Mouse (Mus musculus) megakaryocyte progenitor cell, adult 5-6 weeks (primary cell): ENCODE results near the gene Fdx1. TPM values are rescaled to one million over a fixed set of nuclear protein-coding genes. Genes with fewer than 3 reads are reported as not detected.

ENCODE experiments used
- ATAC-seq: replicated peaks from 2 replicates; pipeline ENCODE4 v1.8.0; 2016; ENCODE audit warnings: mild to moderate bottlenecking, moderate TSS enrichment, inconsistent platforms; ENCODE audit not compliant: poor library complexity
- total RNA-seq, 2 experiments: library from RNA; stranded (forward) in 1 of 2; stranded (reverse) in 1 of 2; fragments of 157-497, 149-512 nt in 1 of 2; fragments of 200-1000 nt in 1 of 2; gene quantifications; 2 replicates each; pipeline versions ENCODE4 v1.2.3 to v1.2.4; 2015 to 2017

The Fdx1 gene
- total RNA-seq, 2 experiments from 2014 or later, result 4.7 to 30.4 TPM

DNA sequence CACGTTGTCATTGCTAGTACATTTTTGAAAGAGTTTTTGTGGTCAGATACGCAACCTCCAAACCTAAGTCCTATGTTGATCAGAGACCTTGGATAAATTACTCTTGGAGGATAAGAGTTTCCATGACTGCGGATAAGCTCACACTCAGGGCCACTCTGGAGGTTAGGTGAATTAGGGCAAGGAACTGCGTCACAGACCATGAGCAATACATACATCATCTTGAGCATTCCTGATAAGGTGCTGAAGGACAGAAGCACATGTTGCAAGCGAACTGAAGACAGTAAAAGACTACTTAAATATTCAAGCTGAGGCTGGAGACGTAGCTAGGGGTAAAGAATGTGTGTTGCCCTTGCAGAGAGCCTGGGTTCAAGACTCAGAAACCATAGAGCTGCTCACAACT is 754 bp upstream of the Fdx1 start:
- no peak for ATAC-seq

DNA sequence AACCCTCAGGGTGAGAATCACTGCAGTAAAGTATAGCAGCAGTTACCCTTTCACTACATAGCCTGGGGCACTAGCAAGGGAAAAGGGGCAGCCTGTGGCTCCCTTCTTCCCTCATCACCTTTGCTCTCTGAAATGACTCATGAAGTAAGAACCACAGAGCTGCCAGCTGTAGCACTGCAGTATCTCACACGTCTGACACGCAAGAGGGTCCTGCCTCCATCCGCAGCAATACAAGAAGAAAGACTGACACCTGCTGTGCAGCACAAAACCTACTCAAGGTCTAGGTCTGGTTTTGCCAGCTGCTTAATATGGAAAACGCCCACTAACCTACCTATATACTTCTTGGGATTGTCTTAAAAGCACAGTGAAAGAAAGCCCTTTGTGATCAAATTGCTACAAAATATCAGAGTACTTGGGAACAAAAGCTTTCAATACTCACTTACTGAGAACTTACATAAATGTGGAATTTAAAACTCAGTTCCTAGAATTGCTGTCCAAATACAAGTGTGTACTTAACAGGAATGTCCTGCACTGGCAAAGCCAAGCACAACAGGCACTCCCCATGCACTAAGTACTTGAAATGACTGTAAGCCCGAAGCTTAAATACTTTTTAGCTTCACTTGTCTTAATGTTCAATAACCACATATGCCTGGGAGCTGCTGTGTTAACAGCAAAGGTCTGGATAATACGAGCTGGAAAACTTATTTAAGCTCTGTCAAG is 2.0 kb downstream of the Fdx1 start:
- no peak for ATAC-seq

DNA sequence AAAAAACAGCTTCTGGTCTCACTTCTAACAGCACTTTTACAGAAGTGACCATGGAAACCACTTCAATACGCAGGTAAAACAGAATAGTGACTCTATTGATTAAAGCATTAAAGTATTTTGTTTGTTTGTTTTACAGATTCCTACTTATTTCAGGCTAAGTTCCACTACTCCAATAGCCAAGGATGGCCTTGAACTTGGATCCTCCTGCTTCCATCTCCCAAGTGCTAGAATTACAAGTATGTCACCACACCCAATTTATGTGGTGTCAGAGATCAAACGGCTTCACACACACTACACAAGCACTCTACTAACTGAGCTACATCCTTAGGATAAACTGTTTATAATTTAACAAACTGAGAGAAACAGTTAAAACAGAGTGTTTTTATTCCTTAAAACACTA is 3.0 kb downstream of the Fdx1 start:
- ATAC-seq, result no peak

DNA sequence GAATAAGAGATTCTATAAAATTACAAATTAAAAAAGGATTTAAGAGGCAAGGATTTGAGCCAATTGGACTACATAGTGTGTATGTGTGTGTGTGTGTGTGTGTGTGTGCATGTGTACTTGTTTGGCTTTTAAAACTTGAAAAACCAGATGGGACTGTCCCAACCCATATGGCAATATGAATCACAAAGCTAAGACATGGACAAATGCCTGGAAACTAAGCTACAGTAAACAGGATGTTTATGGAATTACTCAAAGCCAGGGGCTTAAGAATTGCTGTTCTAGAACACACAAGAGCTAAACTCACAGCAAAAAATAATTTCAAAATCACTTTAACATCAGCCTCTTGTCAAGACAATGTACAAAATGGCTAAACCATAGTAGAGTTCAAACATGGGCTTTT is 4.4 kb downstream of the Fdx1 start:
- no peak for ATAC-seq

DNA sequence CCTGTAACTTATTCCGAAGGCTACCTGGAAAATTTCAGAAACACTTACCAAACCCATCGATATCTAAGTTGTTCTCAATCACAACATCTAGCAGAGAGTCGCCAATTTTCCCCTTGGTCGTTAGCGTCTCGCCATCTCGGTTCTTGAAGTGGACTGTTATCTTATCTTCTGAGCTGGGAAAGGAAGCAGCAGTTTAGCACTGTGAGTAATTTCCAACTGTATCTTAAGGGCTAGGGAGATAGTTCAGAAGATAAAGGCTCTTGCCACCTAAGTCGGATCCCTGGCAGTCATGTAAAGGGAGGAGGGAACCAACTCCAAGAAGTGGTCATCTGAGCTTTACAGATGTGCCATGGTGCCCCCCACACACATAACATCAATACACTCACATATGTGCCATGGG is 6.3 kb downstream of the Fdx1 start:
- no peak for ATAC-seq

DNA sequence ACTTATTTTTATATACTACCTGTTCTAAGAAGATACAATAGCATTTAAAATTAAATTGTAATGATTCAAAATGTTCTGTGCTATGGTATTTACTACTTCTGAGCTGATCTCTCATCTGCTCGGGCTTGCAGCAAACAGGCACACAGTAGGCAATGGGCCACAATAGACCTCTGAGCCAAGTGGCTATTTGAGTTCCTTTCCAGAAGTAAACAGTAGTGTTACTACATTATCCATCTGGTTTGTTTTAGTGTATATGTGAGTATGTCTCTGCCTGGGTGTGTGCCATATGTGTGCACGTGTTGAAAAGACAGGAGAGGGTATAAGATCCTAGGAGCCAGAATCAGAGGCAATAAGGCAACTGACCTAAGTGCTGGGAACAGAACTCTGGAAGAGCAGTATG is 6.9 kb downstream of the Fdx1 start:
- ATAC-seq, result no peak

DNA sequence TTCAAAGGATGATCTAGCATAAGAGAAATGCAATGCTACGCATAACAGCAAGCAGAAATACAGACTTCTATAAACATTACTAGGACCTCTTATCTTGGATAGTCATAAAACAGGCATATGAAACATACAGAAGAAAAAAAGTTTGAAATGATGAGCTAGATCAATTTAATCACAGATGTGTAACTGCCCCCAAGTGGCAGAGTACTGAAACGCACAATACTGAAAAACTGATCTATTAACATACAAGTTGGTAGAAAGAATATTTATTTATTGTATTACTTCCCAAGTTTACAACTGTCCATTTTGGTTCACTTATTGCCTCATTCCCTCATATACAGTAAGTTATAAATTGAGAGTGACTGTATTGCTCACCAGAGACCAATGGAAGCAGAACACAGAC is 12.0 kb downstream of the Fdx1 start:
- no peak; the same call in 1 of the 2 replicates for ATAC-seq

DNA sequence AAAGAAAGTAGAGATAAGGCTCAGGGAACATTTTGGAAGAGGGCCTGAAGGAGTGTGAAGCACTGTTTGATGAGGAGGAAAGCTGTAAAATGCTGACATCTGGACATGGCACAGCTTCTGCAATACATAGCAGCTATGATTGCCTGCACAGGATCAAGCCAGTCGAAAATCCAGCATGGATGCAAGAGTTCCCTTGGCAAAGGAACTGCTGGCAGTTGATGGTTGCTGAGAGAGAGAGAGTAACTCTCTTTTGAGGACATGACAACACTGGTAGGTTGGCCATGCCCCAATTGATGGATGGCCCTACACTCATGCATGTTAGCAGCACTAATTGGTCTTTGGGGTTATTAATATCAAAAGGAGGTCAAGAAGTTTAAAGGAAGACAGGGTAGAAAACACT is 12.7 kb downstream of the Fdx1 start:
- no peak for ATAC-seq

DNA sequence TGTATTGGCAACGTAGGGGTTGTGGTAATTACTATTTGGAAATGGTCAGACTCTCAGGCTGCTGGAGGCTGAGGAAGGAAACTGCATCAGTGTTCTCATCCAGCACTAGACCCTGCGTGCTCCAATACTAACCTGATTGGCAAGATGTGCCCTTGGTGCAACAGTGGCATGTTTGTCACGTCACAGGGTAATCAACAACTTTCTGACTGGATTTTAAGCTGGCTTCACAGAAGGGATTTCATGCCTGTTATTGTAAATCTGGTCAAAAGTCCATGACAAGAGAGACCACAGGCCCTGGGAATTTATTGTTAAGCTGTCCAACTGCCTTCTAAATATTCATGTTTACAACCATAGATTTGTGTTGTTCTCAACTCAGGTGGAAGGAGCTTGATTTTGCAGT is 13.1 kb downstream of the Fdx1 start:
- no peak for ATAC-seq

DNA sequence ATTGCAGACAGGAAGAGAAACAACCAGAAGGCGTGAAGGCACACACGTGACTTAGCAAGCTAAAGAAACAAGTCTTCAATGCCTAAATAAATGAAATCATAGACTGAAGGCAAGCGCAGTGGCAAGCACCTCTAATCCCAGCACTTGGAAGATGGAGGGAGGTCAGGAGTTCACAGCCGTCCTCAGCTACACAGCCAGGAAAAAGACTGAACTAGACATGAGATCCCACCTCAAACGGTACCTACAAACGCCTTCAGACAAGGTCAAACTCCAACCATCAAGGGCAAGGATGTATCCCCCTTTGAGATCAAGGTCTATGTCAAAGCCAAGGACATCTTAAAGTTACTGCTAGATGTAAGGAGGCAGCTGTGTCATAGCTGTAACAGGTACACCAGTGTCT is 19.4 kb downstream of the Fdx1 start:
- ATAC-seq, result no peak

DNA sequence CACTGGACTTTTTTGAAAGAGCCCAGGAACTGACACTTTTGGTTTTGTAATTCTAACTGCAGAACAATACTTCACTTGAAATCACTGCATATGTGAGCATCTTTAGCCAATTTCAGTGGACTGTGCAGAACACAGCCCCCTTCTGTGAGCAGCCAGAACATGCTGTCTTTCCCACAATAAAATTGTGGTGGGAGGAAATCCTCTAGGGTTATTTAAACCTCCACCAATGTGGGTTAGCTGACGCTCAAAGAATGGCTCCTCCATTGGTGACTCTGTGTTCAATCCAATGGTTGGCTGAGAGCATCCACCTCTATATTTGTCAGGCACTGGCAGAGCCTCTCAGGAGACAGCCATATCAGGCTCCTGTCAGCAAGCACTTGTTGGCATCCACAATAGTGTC is 28.7 kb downstream of the Fdx1 start:
- ATAC-seq, result no peak

DNA sequence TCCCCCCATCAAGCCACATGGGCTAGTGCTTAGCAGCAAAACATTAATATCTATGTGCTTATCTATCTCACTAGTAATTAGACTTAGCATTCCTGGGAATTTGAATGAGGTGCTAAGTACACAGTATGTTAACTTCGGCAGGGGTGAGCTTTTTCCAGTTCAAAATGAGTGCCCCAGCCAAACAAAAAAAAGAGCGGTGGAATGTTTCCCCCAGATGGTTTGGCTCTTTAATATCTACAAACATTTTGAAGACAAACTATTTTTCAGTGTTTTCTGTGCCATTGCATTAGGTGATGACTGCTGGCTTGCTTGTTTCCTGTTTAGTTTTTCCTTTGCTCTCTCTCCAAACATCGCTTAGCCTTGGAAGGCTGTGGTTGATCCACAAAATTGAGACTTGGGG is 31.4 kb downstream of the Fdx1 start:
- no peak for ATAC-seq

DNA sequence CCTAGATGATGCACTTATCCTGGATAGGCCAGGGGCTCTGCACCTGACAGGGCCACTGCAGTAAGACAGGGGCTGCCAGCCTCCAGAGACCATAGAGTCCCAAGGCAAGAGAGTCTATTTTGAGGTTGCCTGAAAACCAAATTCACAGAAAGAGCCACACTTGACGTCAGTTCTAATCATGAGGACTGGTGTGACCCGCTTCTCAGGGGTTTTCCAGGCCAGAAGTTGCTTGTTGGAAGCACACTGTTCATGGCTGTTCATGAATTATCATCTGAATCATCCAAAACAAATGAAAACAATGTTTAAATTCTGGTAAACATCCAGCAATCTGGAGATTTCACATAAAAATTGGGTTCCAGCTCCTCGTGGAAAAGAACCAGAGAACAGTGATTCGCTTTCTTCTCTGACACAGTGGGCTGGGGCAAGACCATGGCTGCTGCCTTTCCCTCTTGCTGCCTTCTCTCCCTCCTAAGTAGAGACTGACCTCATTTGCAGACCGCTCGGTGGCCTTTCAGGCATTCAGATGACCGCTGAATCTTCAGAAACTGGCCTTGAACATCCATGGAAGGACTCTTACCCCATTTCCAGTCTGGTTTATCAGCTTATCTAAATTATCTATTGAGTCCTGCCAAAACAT is 32.2 kb downstream of the Fdx1 start:
- no peak for ATAC-seq

DNA sequence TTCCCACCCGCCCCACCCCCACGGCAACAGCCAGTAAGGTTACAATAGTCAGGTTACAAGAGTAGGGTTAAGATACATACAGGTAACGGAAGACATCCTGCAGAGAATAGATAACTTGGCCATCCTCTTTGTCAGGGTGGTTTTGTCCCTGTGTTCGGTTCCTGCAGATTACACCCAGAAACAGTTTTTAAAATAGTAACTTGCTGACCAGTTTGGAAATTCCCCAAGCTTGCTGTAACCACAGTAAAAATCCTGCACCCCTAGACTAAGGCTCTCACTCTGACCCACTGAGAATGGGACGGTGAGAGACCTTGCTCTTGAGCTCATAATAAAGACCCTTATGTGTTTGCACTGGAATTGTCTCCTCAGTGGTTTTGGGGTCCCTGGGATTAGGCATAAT is 33.4 kb downstream of the Fdx1 start:
- ATAC-seq, result no peak

DNA sequence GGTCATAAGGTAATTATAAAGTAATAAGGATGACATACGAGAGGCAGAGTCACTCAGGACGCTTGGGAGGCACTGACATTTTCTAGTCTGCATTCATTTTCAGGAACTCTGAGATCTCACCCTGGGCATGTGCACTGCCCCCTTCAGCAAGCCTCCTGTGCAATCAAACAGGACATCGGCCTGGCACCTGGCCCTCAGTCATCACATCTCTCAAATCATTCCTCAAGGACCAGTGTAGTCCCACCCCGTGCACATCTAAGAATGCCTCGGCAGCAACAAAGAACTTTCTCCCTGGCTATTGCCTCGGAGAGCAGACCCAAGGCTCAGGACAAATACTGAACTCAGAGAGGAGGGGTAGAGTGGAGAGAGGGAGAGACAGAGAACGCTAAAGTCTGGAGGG is 34.7 kb downstream of the Fdx1 start:
- ATAC-seq, result no peak

DNA sequence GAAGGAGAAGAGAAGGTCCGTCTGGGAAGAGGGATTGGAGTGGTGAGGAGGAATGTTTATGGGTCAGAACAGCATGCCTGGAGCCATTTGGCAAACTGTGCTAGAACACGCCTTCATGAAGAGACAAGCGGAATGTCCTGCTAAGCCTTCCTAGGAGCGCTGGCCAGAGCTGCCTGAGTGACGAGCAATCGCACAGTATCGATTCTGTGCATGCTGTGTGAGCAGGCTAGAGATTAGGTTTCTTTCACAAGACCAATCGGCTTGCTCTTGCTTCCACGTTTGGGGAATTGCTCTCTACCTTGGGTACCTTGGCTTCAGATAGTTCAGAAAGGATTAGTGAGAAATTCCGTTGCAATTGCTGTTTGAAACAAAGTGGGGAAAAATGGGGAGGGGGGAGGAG is 35.2 kb downstream of the Fdx1 start:
- no peak for ATAC-seq

DNA sequence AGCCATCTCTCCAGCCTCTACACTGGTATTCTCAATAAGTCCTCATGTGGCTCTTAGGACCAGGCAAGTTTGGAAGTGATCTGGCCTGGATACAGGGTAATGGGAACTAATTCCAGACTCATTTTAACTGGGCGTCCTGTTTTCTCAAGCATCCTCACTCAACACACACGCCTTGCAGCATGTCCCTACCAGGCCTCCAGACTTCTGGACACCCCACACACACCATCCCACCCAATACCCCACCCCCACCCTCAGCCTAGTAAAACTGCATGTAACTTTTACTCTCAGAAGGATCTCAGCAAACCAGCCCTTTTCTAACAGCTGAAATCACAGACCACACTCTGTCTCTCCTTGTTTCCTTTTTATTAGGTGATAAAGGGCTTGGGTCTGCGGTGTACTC is 35.7 kb downstream of the Fdx1 start:
- no peak for ATAC-seq

DNA sequence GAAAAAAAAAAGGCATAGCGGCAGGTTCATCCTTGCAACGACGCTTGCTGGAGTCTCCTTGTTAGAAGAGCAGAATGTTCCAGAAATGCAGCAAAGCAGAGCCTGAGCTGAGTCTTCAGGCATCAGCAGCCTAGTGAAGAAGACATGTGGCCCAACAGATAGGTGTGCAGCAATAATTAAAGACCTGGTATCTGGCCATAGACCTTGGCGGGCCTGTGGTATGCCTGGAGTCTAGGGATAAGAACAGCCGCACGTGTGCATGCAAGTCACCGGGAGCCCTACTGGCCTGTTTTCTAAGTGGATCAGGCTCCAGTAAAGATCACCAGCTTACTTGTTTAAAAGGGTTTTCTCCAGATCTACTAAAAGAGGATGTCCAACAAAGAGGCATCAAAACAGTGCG is 36.7 kb downstream of the Fdx1 start:
- peak; percentile 66 for ATAC-seq

DNA sequence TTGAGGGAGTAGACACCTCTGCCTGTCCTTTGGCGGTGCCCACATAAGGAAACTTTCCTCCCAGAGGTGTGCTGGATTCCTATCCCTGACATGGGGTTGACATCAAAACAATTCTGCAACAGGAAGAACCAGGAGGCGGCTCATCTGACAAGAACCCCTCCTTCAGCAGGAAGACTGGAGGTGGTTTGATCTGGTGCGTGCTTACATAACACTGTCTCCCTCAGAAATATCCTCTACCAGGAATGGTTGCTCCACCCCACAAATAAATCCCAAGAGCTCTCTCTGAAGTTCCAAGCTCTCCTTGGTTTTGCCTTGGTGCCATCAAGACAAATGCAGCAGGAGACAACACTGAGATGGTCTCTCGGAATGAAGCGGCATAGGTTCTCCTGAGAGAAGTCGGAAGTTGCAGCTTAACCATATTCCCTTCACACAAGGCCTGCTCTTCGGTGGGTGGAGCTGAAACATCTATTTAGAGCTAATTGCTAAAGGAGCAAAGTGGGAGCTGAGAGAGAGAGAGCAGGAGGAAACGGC is 38.7 kb downstream of the Fdx1 start:
- no peak for ATAC-seq

DNA sequence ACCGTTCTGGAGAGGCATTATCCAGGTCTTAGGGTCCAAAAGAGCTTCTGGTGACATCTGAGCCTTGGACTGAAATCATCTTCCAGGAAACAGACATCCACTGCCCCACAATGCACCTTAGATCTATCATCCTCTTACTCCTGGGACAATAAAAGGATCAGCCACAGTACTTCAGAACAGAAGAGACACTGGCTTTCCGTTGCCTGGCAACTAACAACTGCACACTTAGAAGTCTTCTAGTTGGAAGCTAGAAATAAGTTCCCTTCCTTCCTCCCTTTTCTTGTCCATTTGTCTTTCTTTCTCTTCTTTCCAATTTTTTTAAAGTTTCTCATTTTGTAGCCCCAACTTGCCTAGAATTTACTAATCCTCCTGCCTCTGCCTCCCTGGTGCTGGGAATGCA is 40.6 kb downstream of the Fdx1 start:
- no peak for ATAC-seq

DNA sequence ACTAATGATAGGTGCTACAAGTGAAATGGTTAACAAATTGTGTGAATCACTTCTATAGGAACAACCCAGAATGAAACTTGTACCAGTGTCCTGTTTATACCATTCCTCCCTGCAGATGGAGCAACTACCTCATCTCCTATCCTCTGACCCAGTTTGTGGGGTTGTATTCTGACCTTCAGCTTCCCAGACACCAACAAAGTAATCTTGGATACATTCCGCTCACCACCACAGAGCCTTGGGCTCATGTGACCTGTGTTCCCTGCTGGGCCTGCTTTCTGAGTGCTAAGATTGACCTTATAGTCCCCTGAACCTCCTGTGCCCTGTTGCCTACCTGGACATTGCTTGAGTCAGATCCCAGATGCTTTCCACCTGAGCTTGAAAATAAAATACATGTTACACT is 47.8 kb downstream of the Fdx1 start:
- ATAC-seq, result no peak

DNA sequence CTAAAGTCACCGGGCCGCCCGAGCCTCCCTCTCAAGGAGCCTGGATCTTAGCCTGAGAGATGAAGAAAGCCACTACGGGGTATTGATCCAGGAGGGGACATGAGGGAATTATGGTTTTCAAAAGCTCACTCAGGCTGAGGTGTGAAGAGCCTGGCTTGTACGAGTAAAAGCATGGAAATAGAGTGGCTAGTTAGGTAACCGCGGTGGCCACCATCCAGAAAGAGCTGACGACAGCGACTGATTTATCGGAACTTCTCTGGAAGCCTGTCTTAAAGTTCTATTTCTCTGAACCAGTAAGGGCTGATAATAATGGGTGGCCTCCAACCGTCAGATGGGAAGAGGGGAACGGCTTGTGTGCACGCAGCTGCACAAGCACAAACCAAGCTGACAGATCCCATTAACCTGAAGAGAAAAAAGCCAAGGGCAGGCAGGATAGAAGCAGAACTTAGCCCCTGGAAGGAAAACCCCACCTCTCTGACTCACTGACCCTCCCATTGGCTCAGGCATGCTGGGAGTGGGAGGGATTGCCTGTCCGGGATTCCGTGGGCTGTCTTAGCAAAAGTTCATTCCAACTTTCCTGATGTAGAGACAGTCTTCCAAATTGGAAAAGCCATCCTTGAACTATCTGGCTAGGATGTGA is 48.8 kb downstream of the Fdx1 start:
- ATAC-seq, result no peak
